Mouse (Mus musculus) testis, adult 2 months (tissue): ENCODE data around the gene Tmed4.

ENCODE experiments used
- CTCF ChIP-seq: fragments of 200-500 bp; IDR thresholded peaks from 2 replicates; pipeline ENCODE4 v1.5.1; 2012; ENCODE audit warnings: low read depth, mild to moderate bottlenecking, inconsistent platforms, low read length, moderate library complexity; ENCODE audit not compliant: control insufficient read depth, insufficient read depth, insufficient replicate concordance
- POLR2A ChIP-seq: fragments of 200-500 bp; IDR thresholded peaks from 2 replicates; pipeline ENCODE4 v1.6.1; 2012; ENCODE audit warnings: low read depth, mild to moderate bottlenecking, inconsistent platforms, low read length, moderate library complexity; ENCODE audit not compliant: control insufficient read depth

DNA sequence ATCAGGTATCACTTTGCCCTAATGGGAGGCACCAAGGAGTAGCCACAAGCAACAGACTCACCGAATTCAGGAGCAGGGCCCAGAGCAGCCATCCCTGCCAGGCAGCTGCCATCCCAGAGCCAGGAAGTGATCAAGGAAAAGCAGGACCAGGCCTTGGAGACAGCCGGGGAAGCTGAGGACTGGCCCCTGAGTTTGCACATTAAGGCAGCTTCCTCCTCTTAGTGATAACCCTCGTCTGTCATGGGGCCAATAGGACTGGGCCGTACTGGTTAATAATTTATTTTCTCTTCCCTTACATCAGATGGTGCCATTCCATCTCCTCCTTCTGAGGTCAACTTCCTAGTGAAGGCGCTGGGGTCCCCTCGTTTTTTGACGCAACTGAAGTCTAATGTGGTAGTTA, 44.7 kb downstream of the Tmed4 start, which contains the start of gene Npc1l1:
- no peak for TF ChIP-seq CTCF
- no peak for TF ChIP-seq POLR2A
